Mouse (Mus musculus) urinary bladder, postnatal 4 days (tissue): ENCODE data around the gene Rpe65.

Experiments used
- DNase-seq, 2 experiments: peaks; one replicate each; pipeline ENCODE4 v3.0.0; 2021 to 2022; ENCODE audit warnings: low spot score in 2 of 2

Rpe65 gene

GRCm38 (mm10) chr3:159598875-159599274, at the start of gene Rpe65:
Gene Rpe65 (plus strand): TSS chr3:159599175.
- no peak for DNase-seq

- DNase-seq: no peak
Measured at GRCm38 (mm10) chr3:159550224-159550623, 48.8 kb upstream of the Rpe65 start.

DNA sequence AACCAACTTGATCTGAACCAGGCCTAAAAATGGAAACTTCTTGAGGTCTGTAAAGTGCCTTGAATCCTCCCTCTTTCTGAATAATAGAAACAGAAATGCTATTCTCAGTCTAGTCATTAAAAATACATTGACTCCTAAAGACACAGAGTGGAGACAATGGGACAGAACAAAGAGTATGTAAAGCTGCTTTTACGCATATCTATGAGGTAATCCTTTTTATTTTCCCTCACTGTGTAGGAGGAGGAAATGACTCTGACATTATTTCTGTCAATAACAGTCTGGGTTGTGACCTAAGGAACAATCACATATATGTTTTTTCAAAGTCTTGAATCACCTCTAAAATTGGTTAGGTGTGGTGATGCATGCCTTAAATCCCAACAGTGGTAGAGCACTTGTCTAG, 16.0 kb downstream of the Rpe65 start:
- no peak for DNase-seq

DNA sequence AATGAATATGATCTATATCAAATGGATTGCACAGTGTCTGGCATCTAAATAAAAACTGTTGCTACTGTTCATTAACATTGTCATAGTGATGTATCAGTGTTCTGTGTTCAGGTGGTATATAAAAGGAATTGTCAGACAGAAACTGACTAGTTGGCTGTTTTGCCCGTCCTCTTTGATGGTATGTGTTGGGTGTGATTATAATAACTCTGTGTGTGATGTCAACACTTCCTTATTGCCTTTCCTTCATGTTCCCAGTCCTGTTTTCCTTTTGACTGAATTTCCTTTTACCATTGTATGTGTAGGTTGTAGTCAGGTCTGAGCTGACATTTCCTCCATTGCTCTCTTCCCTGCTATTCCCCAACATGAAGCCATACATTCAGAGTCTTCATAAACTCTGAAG, 22.1 kb downstream of the Rpe65 start:
- DNase-seq: no peak

GRCm38 (mm10) chr3:159624010-159624409, 25.0 kb downstream of the Rpe65 start:
- DNase-seq: no peak

GRCm38 (mm10) chr3:159660741-159661140, 61.8 kb downstream of the Rpe65 start:
- DNase-seq: no peak

DNA sequence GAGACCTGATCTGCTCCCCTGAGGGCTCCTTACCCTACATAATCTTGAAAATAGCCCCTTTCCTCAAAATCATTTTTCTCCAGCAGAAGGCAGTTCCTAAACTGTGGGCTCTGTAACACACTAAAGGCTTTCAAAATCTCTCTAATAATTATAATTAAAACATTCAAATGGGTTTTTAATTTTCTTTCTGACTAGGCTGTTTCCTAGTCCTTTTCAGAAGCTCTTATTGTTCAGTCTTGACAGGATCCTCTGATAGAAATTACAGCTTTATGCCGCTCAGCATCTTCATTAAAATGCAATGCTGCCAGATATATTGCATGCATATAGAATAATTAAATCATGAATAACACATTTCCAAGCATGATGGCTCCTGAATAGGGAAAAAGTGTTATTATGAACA, 64.4 kb downstream of the Rpe65 start:
- no peak for DNase-seq
